Mouse (Mus musculus) intestine, postnatal 0 days (tissue): ENCODE results near the gene Fntb. TPM values are rescaled to one million over a fixed set of nuclear protein-coding genes. Genes with fewer than 3 reads are reported as not detected.

Source experiments
- ATAC-seq: fragments of 200-750 bp; cut with Nextera tagmentation; 2 replicates; pipeline ENCODE4 v1.8.0; 2017; ENCODE audit warnings: mild to moderate bottlenecking, moderate TSS enrichment, moderate library complexity
- H3K27ac ChIP-seq: fragments of 300-500 bp; sonication (generic); 2 replicates; pipeline ENCODE4 v1.5.1; 2014; ENCODE audit warnings: mild to moderate bottlenecking, low read depth, low read length, moderate library complexity
- H3K27me3 ChIP-seq: fragments of 300-500 bp; sonication (generic); replicated peaks from 2 replicates; pipeline ENCODE4 v1.6.1; 2014; ENCODE audit warnings: low read length, mixed read lengths; ENCODE audit not compliant: control insufficient read depth, insufficient read depth
- H3K36me3 ChIP-seq: fragments of 300-500 bp; sonication (generic); 2 replicates; pipeline ENCODE4 v1.6.1; 2014; ENCODE audit warnings: mild to moderate bottlenecking, moderate library complexity; ENCODE audit not compliant: control insufficient read depth, insufficient read depth
- H3K4me1 ChIP-seq: fragments of 300-500 bp; sonication (generic); replicated peaks from 2 replicates; pipeline ENCODE4 v1.6.1; 2014; ENCODE audit warnings: antibody characterized with exemption, low read length, mixed read lengths; ENCODE audit not compliant: control insufficient read depth, insufficient read depth
- H3K4me2 ChIP-seq: fragments of 300-500 bp; sonication (generic); replicated peaks from 2 replicates; pipeline ENCODE4 v1.6.1; 2014; ENCODE audit warnings: low read depth, mild to moderate bottlenecking, moderate library complexity
- H3K4me3 ChIP-seq: fragments of 300-500 bp; sonication (generic); 2 replicates; pipeline ENCODE4 v1.5.1; 2014; ENCODE audit warnings: low read depth, low read length
- H3K9ac ChIP-seq: fragments of 300-500 bp; sonication (generic); 2 replicates; pipeline ENCODE4 v1.6.1; 2014; ENCODE audit warnings: mild to moderate bottlenecking, low read depth, low read length
- H3K9me3 ChIP-seq: fragments of 300-500 bp; sonication (generic); 2 replicates; pipeline ENCODE4 v1.6.1; 2016; ENCODE audit warnings: mixed run types; ENCODE audit not compliant: control insufficient read depth
- CTCF ChIP-seq: sonication (generic); IDR thresholded peaks from 2 replicates; pipeline ENCODE4 v1.5.1; 2016; ENCODE audit warnings: low read depth, mild to moderate bottlenecking, control low read depth, antibody characterized with exemption, moderate library complexity
- WGBS: fragments of 180-500 bp; shearing (Covaris S2); extraction: QIAGEN DNeasy Blood & Tissue Kit; methylation state at CpG from one replicate; pipeline ENCODE4 v1.1.7; 2014; 5-methylcytosine and 5-hydroxymethylcytosine counted together
- polyA plus RNA-seq: library from polyadenylated mRNA; unstranded; fragments of >200 nt; fragmentation: Nextera tagmentation; extraction: Ambion mirVana; gene quantifications from 2 replicates; pipeline ENCODE4 v1.2.1, GENCODE M21; 2015

The Fntb gene
- polyA plus RNA-seq, 1 experiment from 2014 or later: 13.5 TPM

DNA sequence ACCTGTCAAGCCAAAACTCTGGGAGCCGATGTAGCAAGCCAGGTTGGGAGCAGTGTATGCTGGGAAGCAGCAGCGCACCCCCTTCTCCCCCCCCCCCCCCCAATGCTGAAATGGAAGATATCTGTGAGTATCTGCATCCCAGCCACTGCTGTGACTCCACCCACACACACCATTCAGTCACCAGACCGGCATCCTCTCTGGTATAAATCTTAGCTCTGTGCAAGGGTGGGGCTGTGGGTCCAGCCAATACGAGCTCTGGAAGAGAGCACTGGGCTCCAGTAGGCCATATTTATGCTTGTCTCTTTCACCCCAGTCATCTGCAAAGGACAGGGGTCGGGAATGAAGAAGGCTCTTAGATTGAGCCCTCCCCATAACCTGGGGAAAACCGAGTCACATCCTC lies 155.0 kb downstream of the Fntb start:
- Histone ChIP-seq H3K4me1 (no peaks in the 10 kb centered on the region), H3K9ac (no peak overlapping the region), H3K9me3 (no peaks in the 10 kb centered on the region), H3K27ac (no peak overlapping the region), H3K27me3 (no peaks in the 10 kb centered on the region), H3K36me3 (peaks cover 5% of the 10 kb centered on the region; the same call in 1 of the 2 replicates), H3K4me2 (no peak overlapping the region), H3K4me3 (no peak overlapping the region)
- no peak for ATAC-seq
- no peak for TF ChIP-seq CTCF
- 71% methylated on average over 6 of the region's 6 CpGs for WGBS

DNA sequence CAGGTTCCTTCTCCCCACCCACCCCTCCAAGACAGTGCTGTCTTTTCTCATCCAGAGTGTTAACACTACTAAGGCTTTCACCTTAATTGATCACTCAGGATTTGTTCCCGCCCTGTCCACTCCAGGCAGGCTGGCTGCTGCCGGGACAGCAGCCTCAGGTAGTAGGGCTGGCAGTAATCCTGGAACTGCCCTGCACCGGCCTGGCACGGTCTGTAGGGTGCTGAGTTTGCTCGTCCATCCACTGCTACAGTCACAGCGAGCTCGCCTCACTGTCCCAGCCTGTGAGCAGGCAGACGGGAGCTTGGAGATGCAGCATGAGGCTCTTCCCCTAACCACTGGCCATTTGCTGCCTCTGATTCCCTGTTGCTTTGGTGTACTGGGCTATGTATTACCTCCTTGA lies 155.6 kb downstream of the Fntb start:
- Histone ChIP-seq H3K9me3 (no peaks in the 10 kb centered on the region), H3K27ac (no peak overlapping the region), H3K36me3 (peaks cover 5% of the 10 kb centered on the region; the same call in 1 of the 2 replicates), H3K9ac (no peak overlapping the region), H3K4me3 (no peak overlapping the region), H3K27me3 (no peaks in the 10 kb centered on the region), H3K4me1 (no peaks in the 10 kb centered on the region), H3K4me2 (no peak overlapping the region)
- 88% methylated on average over 8 of the region's 8 CpGs for WGBS
- ATAC-seq: no peak
- TF ChIP-seq CTCF: no peak

DNA sequence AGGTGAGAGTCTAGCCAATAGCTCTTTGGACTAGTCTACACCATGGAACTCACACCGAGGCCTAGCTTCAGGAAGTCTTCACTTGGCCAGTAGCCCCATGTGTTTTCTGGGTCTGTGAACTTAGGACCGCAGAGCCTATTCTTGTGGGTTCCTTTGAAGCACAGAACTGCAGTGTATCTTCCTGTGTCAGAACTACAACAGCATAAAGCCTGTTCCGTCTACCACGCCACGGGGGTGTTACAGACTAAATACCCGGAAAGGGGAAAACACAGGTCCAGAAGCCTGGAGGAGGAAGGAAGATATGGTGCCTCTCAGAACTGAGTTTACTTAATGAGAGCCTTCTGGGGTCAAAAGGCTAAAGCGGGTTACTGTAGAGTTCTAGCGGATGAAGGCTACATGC lies 157.7 kb downstream of the Fntb start:
- Histone ChIP-seq H3K9ac (no peak overlapping the region), H3K36me3 (peaks cover 5% of the 10 kb centered on the region; the same call in 1 of the 2 replicates), H3K4me1 (no peaks in the 10 kb centered on the region), H3K27me3 (no peaks in the 10 kb centered on the region), H3K4me3 (no peak overlapping the region), H3K9me3 (no peaks in the 10 kb centered on the region), H3K4me2 (no peak overlapping the region), H3K27ac (no peak overlapping the region)
- ATAC-seq: no peak
- WGBS: 80% methylated on average over 8 of the region's 8 CpGs
- TF ChIP-seq CTCF: no peak

DNA sequence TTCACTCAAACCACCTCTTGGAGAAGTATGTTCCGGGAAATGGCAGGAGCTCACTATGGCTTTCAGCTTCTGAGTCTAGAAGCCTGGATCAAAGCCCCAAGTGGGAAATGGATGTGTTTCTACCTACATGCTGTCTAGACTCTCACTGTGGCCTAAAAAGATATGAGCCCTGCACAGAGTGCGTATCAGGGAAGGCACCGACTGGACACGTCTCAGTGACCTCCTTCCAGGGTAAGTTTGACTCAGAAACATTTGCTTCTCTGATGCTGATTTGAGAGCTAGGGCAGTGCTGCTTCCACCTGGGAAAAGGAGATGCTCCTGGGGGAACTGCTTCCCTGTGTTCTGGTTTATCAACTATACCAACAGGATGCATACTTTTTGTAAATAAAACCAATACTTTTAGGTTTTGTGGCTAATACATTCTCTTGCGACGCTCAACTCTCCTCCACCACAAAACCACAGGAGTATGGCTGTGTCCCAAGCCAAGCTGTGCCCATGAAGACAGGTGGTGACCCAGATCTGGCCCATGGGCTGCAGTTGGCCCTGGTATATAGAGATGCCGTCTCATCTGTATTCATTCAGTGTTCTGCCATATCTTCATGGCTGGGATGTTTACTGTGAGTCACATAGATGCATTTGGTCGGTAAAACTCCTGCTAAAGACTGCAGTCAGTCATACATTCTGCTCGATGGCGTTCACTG lies 159.7 kb downstream of the Fntb start:
- ATAC-seq: no peak
- no peak overlapping the region for H3K9ac ChIP-seq
- TF ChIP-seq CTCF: no peak
- H3K4me2 ChIP-seq: no peak overlapping the region
- H3K36me3 ChIP-seq: peaks cover 5% of the 10 kb centered on the region; the same call in 1 of the 2 replicates
- no peaks in the 10 kb centered on the region for H3K9me3 ChIP-seq
- H3K4me3 ChIP-seq: no peak overlapping the region
- 90% methylated on average over 10 of the region's 10 CpGs for WGBS
- H3K27me3 ChIP-seq: no peaks in the 10 kb centered on the region
- H3K4me1 ChIP-seq: no peaks in the 10 kb centered on the region
- H3K27ac ChIP-seq: no peak overlapping the region

DNA sequence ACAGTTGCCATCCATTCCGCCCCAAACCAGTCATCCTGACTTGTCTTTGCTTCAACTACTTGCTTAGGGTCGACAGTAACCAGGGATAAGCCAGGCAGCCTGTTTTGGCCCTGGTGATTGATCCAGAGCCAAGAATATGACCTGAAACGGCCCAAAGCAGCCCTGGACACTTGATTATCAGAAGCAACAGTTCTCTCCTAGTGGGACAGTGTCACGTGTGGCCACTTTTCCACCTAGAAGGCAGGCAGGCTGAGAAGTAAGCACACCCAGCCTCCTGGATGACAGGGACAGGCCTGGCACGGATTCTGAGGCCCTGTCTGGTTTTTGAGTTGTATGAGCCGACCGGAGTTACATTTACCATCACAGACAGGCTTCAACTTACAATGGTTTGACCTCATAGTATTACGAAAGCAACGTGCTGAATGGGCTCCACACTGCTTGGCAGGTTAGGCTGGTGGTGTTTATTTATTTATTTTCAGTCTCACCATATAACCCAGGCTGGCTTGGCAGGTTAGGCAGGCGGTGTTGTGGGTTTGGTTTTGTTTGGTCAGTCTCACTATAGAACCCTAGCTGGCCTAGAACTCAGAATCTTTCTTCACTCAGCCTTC lies 161.1 kb downstream of the Fntb start:
- Histone ChIP-seq H3K27me3 (no peaks in the 10 kb centered on the region), H3K4me1 (no peaks in the 10 kb centered on the region), H3K4me2 (no peak overlapping the region), H3K36me3 (no peaks in the 10 kb centered on the region; the same call in 1 of the 2 replicates), H3K4me3 (no peak overlapping the region), H3K9ac (no peak overlapping the region), H3K27ac (peak overlapping the region; percentile 54; the same call in 1 of the 2 replicates), H3K9me3 (no peaks in the 10 kb centered on the region)
- WGBS: 71% methylated on average over 10 of the region's 10 CpGs
- ATAC-seq: peak; percentile 40; the same call in 1 of the 2 replicates
- no peak for TF ChIP-seq CTCF

DNA sequence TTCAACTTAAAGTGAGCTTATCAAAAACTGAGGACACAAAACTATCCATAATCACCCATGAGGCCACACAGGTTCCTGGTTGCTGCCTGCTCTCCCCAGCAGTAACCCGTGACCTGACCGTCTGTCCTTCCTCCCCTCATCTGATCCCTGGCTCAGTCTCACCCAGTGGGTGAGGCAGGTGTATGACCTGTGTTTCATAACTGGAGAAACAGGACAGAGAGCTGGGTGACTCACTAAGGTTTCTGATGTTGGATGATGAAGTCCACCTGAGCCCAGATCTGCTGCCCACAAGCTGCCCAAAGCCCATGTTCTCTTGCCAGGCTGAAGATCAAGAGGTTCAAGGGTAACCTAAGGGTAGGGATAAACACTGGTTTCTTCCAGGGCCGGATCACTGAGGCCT lies 161.6 kb downstream of the Fntb start:
- 54% methylated on average over 3 of the region's 3 CpGs for whole genome bisulfite sequencing
- peak; percentile 86 for ATAC-seq

More for the DNA sequence above, 161.6 kb downstream of the Fntb start:
- Histone ChIP-seq H3K9me3 (no peaks in the 10 kb centered on the region), H3K36me3 (no peaks in the 10 kb centered on the region; the same call in 1 of the 2 replicates), H3K4me3 (no peak overlapping the region), H3K9ac (no peak overlapping the region), H3K4me1 (no peaks in the 10 kb centered on the region), H3K27ac (peak overlapping the region; percentile 28), H3K4me2 (no peak overlapping the region), H3K27me3 (no peaks in the 10 kb centered on the region)
- TF ChIP-seq CTCF: no peak
